Mouse (Mus musculus): ENCODE measurements around the gene Cuta. TPM values are rescaled to one million over a fixed set of nuclear protein-coding genes. Genes with fewer than 3 reads are reported as not detected.
"Not testable (repeated sequence)": the region's sequence is repeated elsewhere in the genome, so short reads cannot be mapped to it uniquely, and the experiment has no call there.

Gene Cuta
- polyA plus RNA-seq, 2 experiments, result 127 to 146 TPM

- peaks cover 28% of the 10 kb centered on the region for H3K4me1 ChIP-seq (ENCODE audit: control insufficient read depth, insufficient read depth, low read length)
- H3K27me3 ChIP-seq (ENCODE audit: control insufficient read depth, insufficient read depth, low read length), result no peaks in the 10 kb centered on the region
- WGBS, result 76% methylated on average over 12 of the region's 12 CpGs
- no peak for TF ChIP-seq POLR2A (IDR thresholded peaks at IDR 0.05; ENCODE audit: borderline replicate concordance, extremely low read depth, insufficient read depth, insufficient read length)
- no peaks in the 10 kb centered on the region for H3K9me3 ChIP-seq (ENCODE audit: control insufficient read depth, low read length)
- no peak for DNase-seq (ENCODE audit: low spot score)
- H3K36me3 ChIP-seq (ENCODE audit: control insufficient read depth, insufficient read depth, low read length), result peaks cover 32% of the 10 kb centered on the region
- no peak overlapping the region for H3K4me2 ChIP-seq (replicated peaks; ENCODE audit: low read depth, low read length, severe bottlenecking)
- H3K27ac ChIP-seq (replicated peaks; ENCODE audit: low read depth, low read length), result no peak overlapping the region
- ATAC-seq (ENCODE audit: low FRiP score, low read depth), result no peak
- no peak overlapping the region for H3K4me3 ChIP-seq (replicated peaks; ENCODE audit: low read length)
- no peak overlapping the region for H3K9ac ChIP-seq (ENCODE audit: low read depth, low read length, severe bottlenecking)
Measured at GRCm38 (mm10) chr17:26936453-26936852, 2.9 kb downstream of the Cuta start.

GRCm38 (mm10) chr17:26935027-26935426 lies 4.3 kb downstream of the Cuta start:
- ATAC-seq (ENCODE audit: low FRiP score, low read depth) (no peak), DNase-seq (ENCODE audit: low spot score) (no peak)
- TF ChIP-seq POLR2A (IDR thresholded peaks at IDR 0.05; ENCODE audit: borderline replicate concordance, extremely low read depth, insufficient read depth, insufficient read length), result no peak
- Histone ChIP-seq H3K36me3 (ENCODE audit: control insufficient read depth, insufficient read depth, low read length) (peaks cover 32% of the 10 kb centered on the region), H3K4me3 (replicated peaks; ENCODE audit: low read length) (no peak overlapping the region), H3K27me3 (ENCODE audit: control insufficient read depth, insufficient read depth, low read length) (no peaks in the 10 kb centered on the region), H3K4me2 (replicated peaks; ENCODE audit: low read depth, low read length, severe bottlenecking) (no peak overlapping the region), H3K9ac (ENCODE audit: low read depth, low read length, severe bottlenecking) (no peak overlapping the region), H3K9me3 (ENCODE audit: control insufficient read depth, low read length) (no peaks in the 10 kb centered on the region), H3K4me1 (ENCODE audit: control insufficient read depth, insufficient read depth, low read length) (peaks cover 18% of the 10 kb centered on the region), H3K27ac (replicated peaks; ENCODE audit: low read depth, low read length) (no peak overlapping the region)
- WGBS, result 89% methylated on average over 9 of the region's 9 CpGs

GRCm38 (mm10) chr17:26933885-26934827 lies 5.2 kb downstream of the Cuta start:
- peak overlapping the region; percentile 61 for H3K4me3 ChIP-seq (replicated peaks; ENCODE audit: low read length)
- no peak for TF ChIP-seq POLR2A (IDR thresholded peaks at IDR 0.05; ENCODE audit: borderline replicate concordance, extremely low read depth, insufficient read depth, insufficient read length)
- no peak for ATAC-seq (ENCODE audit: low FRiP score, low read depth)
- H3K27me3 ChIP-seq (ENCODE audit: control insufficient read depth, insufficient read depth, low read length), result no peaks in the 10 kb centered on the region
- H3K4me2 ChIP-seq (replicated peaks; ENCODE audit: low read depth, low read length, severe bottlenecking), result peak overlapping the region; percentile 88
- H3K9me3 ChIP-seq (ENCODE audit: control insufficient read depth, low read length), result no peaks in the 10 kb centered on the region
- no peak for DNase-seq (ENCODE audit: low spot score)
- no peak overlapping the region for H3K27ac ChIP-seq (replicated peaks; ENCODE audit: low read depth, low read length)
- H3K36me3 ChIP-seq (ENCODE audit: control insufficient read depth, insufficient read depth, low read length), result peaks cover 37% of the 10 kb centered on the region
- 74% methylated on average over 16 of the region's 16 CpGs for WGBS
- H3K9ac ChIP-seq (ENCODE audit: low read depth, low read length, severe bottlenecking), result peak overlapping the region; percentile 65; the same call in 1 of the 2 replicates
- peaks cover 17% of the 10 kb centered on the region for H3K4me1 ChIP-seq (ENCODE audit: control insufficient read depth, insufficient read depth, low read length)

GRCm38 (mm10) chr17:26933419-26933818 lies 6.0 kb downstream of the Cuta start:
- H3K27me3 ChIP-seq (ENCODE audit: control insufficient read depth, insufficient read depth, low read length), result no peaks in the 10 kb centered on the region
- H3K9ac ChIP-seq (ENCODE audit: low read depth, low read length, severe bottlenecking), result peak overlapping the region; percentile 65
- H3K9me3 ChIP-seq (ENCODE audit: control insufficient read depth, low read length), result no peaks in the 10 kb centered on the region
- peak overlapping the region; percentile 61 for H3K4me3 ChIP-seq (replicated peaks; ENCODE audit: low read length)
- peaks cover 15% of the 10 kb centered on the region for H3K4me1 ChIP-seq (ENCODE audit: control insufficient read depth, insufficient read depth, low read length)
- H3K4me2 ChIP-seq (replicated peaks; ENCODE audit: low read depth, low read length, severe bottlenecking), result peak overlapping the region; percentile 88
- TF ChIP-seq POLR2A (IDR thresholded peaks at IDR 0.05; ENCODE audit: borderline replicate concordance, extremely low read depth, insufficient read depth, insufficient read length), result no peak
- no peak for ATAC-seq (ENCODE audit: low FRiP score, low read depth)
- DNase-seq (ENCODE audit: low spot score), result no peak
- H3K27ac ChIP-seq (replicated peaks; ENCODE audit: low read depth, low read length), result peak overlapping the region; percentile 82
- WGBS, result 4% methylated on average over 13 of the region's 13 CpGs
- peaks cover 42% of the 10 kb centered on the region for H3K36me3 ChIP-seq (ENCODE audit: control insufficient read depth, insufficient read depth, low read length)

GRCm38 (mm10) chr17:26932839-26933398 lies 6.5 kb downstream of the Cuta start, which contains the start of gene Phf1:
TSS of gene Phf1 (plus strand) at chr17:26933052.
- DNase-seq (ENCODE audit: low spot score) (peak; percentile 90), ATAC-seq (ENCODE audit: low FRiP score, low read depth) (peak; percentile 93)
- under 1% methylated on average over 34 of the region's 43 CpGs for WGBS
- Histone ChIP-seq H3K4me1 (ENCODE audit: control insufficient read depth, insufficient read depth, low read length) (peaks cover 10% of the 10 kb centered on the region), H3K9me3 (ENCODE audit: control insufficient read depth, low read length) (no peaks in the 10 kb centered on the region), H3K9ac (ENCODE audit: low read depth, low read length, severe bottlenecking) (peak within 1 kb of the TSS; percentile 65), H3K4me3 (replicated peaks; ENCODE audit: low read length) (peak within 1 kb of the TSS; percentile 61), H3K4me2 (replicated peaks; ENCODE audit: low read depth, low read length, severe bottlenecking) (peak within 1 kb of the TSS; percentile 88), H3K36me3 (ENCODE audit: control insufficient read depth, insufficient read depth, low read length) (peaks cover 42% of the 10 kb centered on the region), H3K27ac (replicated peaks; ENCODE audit: low read depth, low read length) (peak within 1 kb of the TSS; percentile 82), H3K27me3 (ENCODE audit: control insufficient read depth, insufficient read depth, low read length) (no peaks in the 10 kb centered on the region)
- peak; percentile 84; the same call in 1 of the 2 replicates for TF ChIP-seq POLR2A (IDR thresholded peaks at IDR 0.05; ENCODE audit: borderline replicate concordance, extremely low read depth, insufficient read depth, insufficient read length)

GRCm38 (mm10) chr17:26931795-26932194 lies 7.6 kb downstream of the Cuta start:
- not testable (repeated sequence) for H3K9ac ChIP-seq (ENCODE audit: low read depth, low read length, severe bottlenecking); H3K4me3 ChIP-seq (replicated peaks; ENCODE audit: low read length); ATAC-seq (ENCODE audit: low FRiP score, low read depth); H3K4me2 ChIP-seq (replicated peaks; ENCODE audit: low read depth, low read length, severe bottlenecking); H3K27me3 ChIP-seq (ENCODE audit: control insufficient read depth, insufficient read depth, low read length); H3K27ac ChIP-seq (replicated peaks; ENCODE audit: low read depth, low read length); H3K4me1 ChIP-seq (ENCODE audit: control insufficient read depth, insufficient read depth, low read length); H3K9me3 ChIP-seq (ENCODE audit: control insufficient read depth, low read length); DNase-seq (ENCODE audit: low spot score)
- peaks cover 40% of the 10 kb centered on the region for H3K36me3 ChIP-seq (ENCODE audit: control insufficient read depth, insufficient read depth, low read length)
- 71% methylated on average over 7 of the region's 7 CpGs for WGBS

- not testable (repeated sequence) for H3K9ac ChIP-seq (ENCODE audit: low read depth, low read length, severe bottlenecking); H3K4me1 ChIP-seq (ENCODE audit: control insufficient read depth, insufficient read depth, low read length); H3K4me3 ChIP-seq (replicated peaks; ENCODE audit: low read length); DNase-seq (ENCODE audit: low spot score); ATAC-seq (ENCODE audit: low FRiP score, low read depth); H3K27ac ChIP-seq (replicated peaks; ENCODE audit: low read depth, low read length); H3K9me3 ChIP-seq (ENCODE audit: control insufficient read depth, low read length); H3K4me2 ChIP-seq (replicated peaks; ENCODE audit: low read depth, low read length, severe bottlenecking); H3K27me3 ChIP-seq (ENCODE audit: control insufficient read depth, insufficient read depth, low read length)
- 91% methylated on average over 9 of the region's 9 CpGs for WGBS
- H3K36me3 ChIP-seq (ENCODE audit: control insufficient read depth, insufficient read depth, low read length), result peaks cover 37% of the 10 kb centered on the region
Measured at GRCm38 (mm10) chr17:26925414-26925813, 14.0 kb downstream of the Cuta start.
